Mouse (Mus musculus): Measurements from ENCODE around the gene Gm10488.
"Not testable (repeated sequence)": the region's sequence is repeated elsewhere in the genome, so short reads cannot be mapped to it uniquely, and the experiment has no call there.

Gm10488 gene

DNA sequence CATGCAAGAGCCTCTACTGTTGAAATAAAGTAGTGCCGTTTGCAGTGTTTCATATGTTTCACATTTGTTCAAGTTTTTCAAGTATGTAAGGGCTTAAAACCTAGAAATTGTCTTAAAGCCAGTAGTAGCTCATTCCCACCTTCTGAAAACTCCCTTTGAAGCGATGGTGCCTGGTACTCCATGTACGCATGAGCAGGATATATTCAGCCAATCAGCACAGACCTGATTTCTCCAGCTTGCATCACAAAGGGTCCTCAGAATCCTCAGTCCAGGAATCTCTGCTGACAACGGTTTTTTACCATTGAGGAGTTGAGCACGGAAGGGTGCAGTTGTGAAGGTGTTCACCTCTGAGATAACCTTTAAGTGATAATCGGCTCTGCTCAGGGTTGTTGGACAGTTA lies at the start of gene Gm10488:
Gm10488 (plus strand) TSS at position 301 of the 400 bp plus-strand sequence.
- DNase-seq (ENCODE audit: low read depth, low spot score) = not testable (repeated sequence)
